Mouse (Mus musculus) gastrocnemius, adult 2 months (tissue): Measurements from ENCODE around the gene Zfp827. TPM values are rescaled to one million over a fixed set of nuclear protein-coding genes. Genes with fewer than 3 reads are reported as not detected.

Experiments
- DNase-seq: peaks from one replicate; pipeline ENCODE4 v3.0.0; 2022
- H3K27ac ChIP-seq: fragments of 200-600 bp; 2 replicates; pipeline ENCODE4 v1.8.1; 2022; ENCODE audit warnings: mild to moderate bottlenecking
- H3K4me3 ChIP-seq: fragments of 200-600 bp; 2 replicates; pipeline ENCODE4 v1.8.1; 2022; ENCODE audit warnings: mild to moderate bottlenecking, moderate library complexity
- CTCF ChIP-seq: fragments of 200-600 bp; IDR thresholded peaks from 2 replicates; pipeline ENCODE4 v1.8.1; 2022; ENCODE audit warnings: antibody characterized with exemption, mild to moderate bottlenecking, moderate library complexity
- intact Hi-C: fragments of 180-260 bp; cut with DNase I; formaldehyde crosslinking; loops from one replicate; pipeline ENCODE4 v1.15.1; 2025
- total RNA-seq, 2 experiments: library from RNA; stranded (reverse); gene quantifications; 2 replicates each; pipeline ENCODE4 v1.2.3; 2021

The Zfp827 gene
- total RNA-seq, 2 experiments from 2014 or later, result 2.7 to 7.1 TPM

GRCm38 (mm10) chr8:79190071-79190470 is 161.8 kb downstream of the Zfp827 start:
- intact Hi-C loops, result no loop called here
- H3K27ac ChIP-seq, result no peak overlapping the region
- TF ChIP-seq CTCF, result no peak
- no peak for DNase-seq
- no peak overlapping the region for H3K4me3 ChIP-seq

- no peak overlapping the region for H3K4me3 ChIP-seq
- TF ChIP-seq CTCF, result no peak
- intact Hi-C loops, result no loop called here
- DNase-seq, result no peak
- H3K27ac ChIP-seq, result no peak overlapping the region
These were observed 168.2 kb downstream of the Zfp827 start for GRCm38 (mm10) chr8:79196481-79196880.

- Histone ChIP-seq H3K27ac (no peak overlapping the region), H3K4me3 (no peak overlapping the region)
- no peak for DNase-seq
- no peak for TF ChIP-seq CTCF
- intact Hi-C loops, result no loop called here
These were observed 170.4 kb downstream of the Zfp827 start for GRCm38 (mm10) chr8:79198675-79199074.

GRCm38 (mm10) chr8:79201446-79202147 is 173.4 kb downstream of the Zfp827 start:
- intact Hi-C loops, result no loop called here
- no peak for DNase-seq
- no peak for TF ChIP-seq CTCF
- H3K4me3 ChIP-seq, result no peak overlapping the region
- no peak overlapping the region for H3K27ac ChIP-seq

- peak overlapping the region; percentile 67 for H3K27ac ChIP-seq
- H3K4me3 ChIP-seq, result no peak overlapping the region
- peak; percentile 33 for DNase-seq
- intact Hi-C loops, result loop anchor here (5.0 kb wide), 1 partner anchor 180 kb away; the partner anchor contains the start of gene Zfp827
- no peak for TF ChIP-seq CTCF
These were observed 178.7 kb downstream of the Zfp827 start for GRCm38 (mm10) chr8:79206895-79207294.

GRCm38 (mm10) chr8:79208181-79208580 is 179.9 kb downstream of the Zfp827 start:
- intact Hi-C loops, result loop anchor here (5.0 kb wide), 1 partner anchor 181 kb away; the partner anchor contains the start of gene Zfp827
- Histone ChIP-seq H3K4me3 (no peak overlapping the region), H3K27ac (no peak overlapping the region)
- DNase-seq, result no peak
- no peak for TF ChIP-seq CTCF

- H3K4me3 ChIP-seq, result peak overlapping the region; percentile 69
- H3K27ac ChIP-seq, result peak overlapping the region; percentile 70
- intact Hi-C loops, result loop anchor here (5.0 kb wide), 1 partner anchor 182 kb away; the partner anchor contains the start of gene Zfp827
- TF ChIP-seq CTCF, result no peak
- DNase-seq, result peak; percentile 48
These were observed 180.7 kb downstream of the Zfp827 start for GRCm38 (mm10) chr8:79208691-79209640.

- TF ChIP-seq CTCF, result no peak
- intact Hi-C loops, result loop anchor here (5.0 kb wide), 1 partner anchor 182 kb away; the partner anchor contains the start of gene Zfp827
- DNase-seq, result peak; percentile 58
- peak overlapping the region; percentile 69 for H3K4me3 ChIP-seq
- peak overlapping the region; percentile 70 for H3K27ac ChIP-seq
These were observed 181.6 kb downstream of the Zfp827 start for GRCm38 (mm10) chr8:79209641-79210358.

GRCm38 (mm10) chr8:79211630-79212029 is 183.4 kb downstream of the Zfp827 start:
- no peak for DNase-seq
- Histone ChIP-seq H3K27ac (no peak overlapping the region), H3K4me3 (no peak overlapping the region)
- intact Hi-C loops, result no loop called here
- TF ChIP-seq CTCF, result no peak

GRCm38 (mm10) chr8:79222106-79222751 is 194.0 kb downstream of the Zfp827 start:
- Histone ChIP-seq H3K4me3 (no peak overlapping the region), H3K27ac (no peak overlapping the region)
- DNase-seq, result no peak
- intact Hi-C loops, result no loop called here
- no peak for TF ChIP-seq CTCF

GRCm38 (mm10) chr8:79222752-79223141 is 194.5 kb downstream of the Zfp827 start:
- Histone ChIP-seq H3K4me3 (no peak overlapping the region), H3K27ac (no peak overlapping the region)
- no peak for DNase-seq
- intact Hi-C loops, result no loop called here
- TF ChIP-seq CTCF, result no peak

GRCm38 (mm10) chr8:79224363-79224762 is 196.1 kb downstream of the Zfp827 start:
- no peak for DNase-seq
- H3K27ac ChIP-seq, result no peak overlapping the region
- TF ChIP-seq CTCF, result no peak
- intact Hi-C loops, result no loop called here
- H3K4me3 ChIP-seq, result no peak overlapping the region
